Mouse (Mus musculus): ENCODE results near the gene Metap1. TPM values are rescaled to one million over a fixed set of nuclear protein-coding genes. Genes with fewer than 3 reads are reported as not detected.

Gene Metap1
- polyA plus RNA-seq, 1 experiment: 46.9 TPM

GRCm38 (mm10) chr3:138448077-138448860 lies 41.0 kb downstream of the Metap1 start:
- DNase-seq (ENCODE audit: low spot score): no peak

GRCm38 (mm10) chr3:138443465-138443771 lies 45.9 kb downstream of the Metap1 start:
- DNase-seq (ENCODE audit: low spot score): no peak

GRCm38 (mm10) chr3:138442612-138443464 lies 46.5 kb downstream of the Metap1 start, which contains the start of gene Adh5:
Gene Adh5, plus strand, starts transcription at chr3:138443093.
- DNase-seq (ENCODE audit: low spot score): peak; percentile 78

- no peak for DNase-seq (ENCODE audit: low spot score)
These were observed 47.1 kb downstream of the Metap1 start for GRCm38 (mm10) chr3:138442203-138442602.

- no peak for DNase-seq (ENCODE audit: low spot score)
These were observed 50.6 kb downstream of the Metap1 start for GRCm38 (mm10) chr3:138438716-138439115.

- no peak for DNase-seq (ENCODE audit: low spot score)
These were observed 57.5 kb downstream of the Metap1 start for GRCm38 (mm10) chr3:138431835-138432234.

GRCm38 (mm10) chr3:138430360-138430976 lies 58.8 kb downstream of the Metap1 start:
- no peak for DNase-seq (ENCODE audit: low spot score)

- no peak for DNase-seq (ENCODE audit: low spot score)
These were observed 65.1 kb downstream of the Metap1 start for GRCm38 (mm10) chr3:138424247-138424646.

GRCm38 (mm10) chr3:138423664-138424063 lies 65.7 kb downstream of the Metap1 start:
- DNase-seq (ENCODE audit: low spot score): no peak

GRCm38 (mm10) chr3:138420385-138420784 lies 68.9 kb downstream of the Metap1 start:
- DNase-seq (ENCODE audit: low spot score): no peak

- no peak for DNase-seq (ENCODE audit: low spot score)
These were observed 69.9 kb downstream of the Metap1 start for GRCm38 (mm10) chr3:138419369-138419768.

GRCm38 (mm10) chr3:138415121-138415690 lies 74.1 kb downstream of the Metap1 start, which contains the start of gene Adh4:
Gene Adh4, plus strand, starts transcription at chr3:138415466.
- no peak for DNase-seq (ENCODE audit: low spot score)

GRCm38 (mm10) chr3:138410211-138410610 lies 79.1 kb downstream of the Metap1 start:
- no peak for DNase-seq (ENCODE audit: low spot score)

GRCm38 (mm10) chr3:138409585-138409984 lies 79.7 kb downstream of the Metap1 start:
- DNase-seq (ENCODE audit: low spot score): no peak

Other genes with a start within 250 kb of the Metap1 start
- gene Adh1, start 228.5 kb downstream of the Metap1 start, polyA plus RNA-seq (2012; rRNA removed): 754 and 825 TPM in 2 replicates
- 0.32 and 0.54 TPM in 2 replicates for gene Adh6a, start 176.2 kb downstream of the Metap1 start, polyA plus RNA-seq (2012; rRNA removed)
- gene Adh6b, start 147.7 kb downstream of the Metap1 start, polyA plus RNA-seq (2012; rRNA removed): 0.12 and 0.26 TPM in 2 replicates
- gene Adh4, start 74.0 kb downstream of the Metap1 start, polyA plus RNA-seq (2012; rRNA removed): not detected in 2 replicates
- gene Adh5, start 46.4 kb downstream of the Metap1 start, polyA plus RNA-seq (2012; rRNA removed): 91.0 and 96.9 TPM in 2 replicates
- 86.6 and 98.2 TPM in 2 replicates for gene Eif4e, start 36.7 kb upstream of the Metap1 start, polyA plus RNA-seq (2012; rRNA removed)

Data from urinary bladder, adult 2 months (tissue).